Mouse (Mus musculus) midbrain, embryonic 11.5 days (tissue): Measurements from ENCODE around the gene Pomgnt1. TPM values are rescaled to one million over a fixed set of nuclear protein-coding genes. Genes with fewer than 3 reads are reported as not detected.

Source experiments
- ATAC-seq: fragments of 200-750 bp; cut with Nextera tagmentation; 2 replicates; pipeline ENCODE4 v1.8.0; 2017; ENCODE audit warnings: moderate TSS enrichment, moderate library complexity; ENCODE audit not compliant: low FRiP score
- DNase-seq: peaks from one replicate; pipeline ENCODE4 v3.0.0; 2015; ENCODE audit warnings: low spot score; ENCODE audit errors: missing footprints
- H3K27ac ChIP-seq: fragments of 300-500 bp; sonication (generic); 2 replicates; pipeline ENCODE4 v1.5.1; 2014; ENCODE audit warnings: low read depth, low read length
- H3K27me3 ChIP-seq: fragments of 300-500 bp; sonication (generic); 2 replicates; pipeline ENCODE4 v1.6.1; 2014; ENCODE audit warnings: mild to moderate bottlenecking, low read length, moderate library complexity, mixed read lengths; ENCODE audit not compliant: control insufficient read depth, insufficient read depth
- H3K36me3 ChIP-seq: fragments of 300-500 bp; sonication (generic); 2 replicates; pipeline ENCODE4 v1.6.1; 2014; ENCODE audit warnings: mild to moderate bottlenecking, low read length, moderate library complexity, mixed read lengths; ENCODE audit not compliant: control insufficient read depth, insufficient read depth
- H3K4me1 ChIP-seq: fragments of 300-500 bp; sonication (generic); 2 replicates; pipeline ENCODE4 v1.6.1; 2014; ENCODE audit warnings: low read length; ENCODE audit not compliant: control insufficient read depth, insufficient read depth
- H3K4me2 ChIP-seq: fragments of 300-500 bp; sonication (generic); 2 replicates; pipeline ENCODE4 v1.6.1; 2014; ENCODE audit warnings: mild to moderate bottlenecking, moderate library complexity
- H3K4me3 ChIP-seq: fragments of 300-500 bp; sonication (generic); 2 replicates; pipeline ENCODE4 v1.5.1; 2014; ENCODE audit warnings: low read depth, low read length
- H3K9ac ChIP-seq: fragments of 300-500 bp; sonication (generic); 2 replicates; pipeline ENCODE4 v1.6.1; 2014; ENCODE audit warnings: low read length
- H3K9me3 ChIP-seq: fragments of 300-500 bp; sonication (generic); 2 replicates; pipeline ENCODE4 v1.6.1; 2016; ENCODE audit warnings: low read length; ENCODE audit not compliant: control insufficient read depth
- WGBS: fragments of 180-500 bp; shearing (Covaris S2); extraction: QIAGEN DNeasy Blood & Tissue Kit; methylation state at CpG from one replicate; pipeline ENCODE4 v1.1.7; 2014; 5-methylcytosine and 5-hydroxymethylcytosine counted together
- polyA plus RNA-seq: library from polyadenylated mRNA; unstranded; fragments of >200 nt; fragmentation: Nextera tagmentation; extraction: Ambion mirVana; gene quantifications from 2 replicates; pipeline ENCODE4 v1.2.1, GENCODE M21; 2014

Pomgnt1 gene
- polyA plus RNA-seq, 1 experiment from 2014 or later, result 48.4 TPM

DNA sequence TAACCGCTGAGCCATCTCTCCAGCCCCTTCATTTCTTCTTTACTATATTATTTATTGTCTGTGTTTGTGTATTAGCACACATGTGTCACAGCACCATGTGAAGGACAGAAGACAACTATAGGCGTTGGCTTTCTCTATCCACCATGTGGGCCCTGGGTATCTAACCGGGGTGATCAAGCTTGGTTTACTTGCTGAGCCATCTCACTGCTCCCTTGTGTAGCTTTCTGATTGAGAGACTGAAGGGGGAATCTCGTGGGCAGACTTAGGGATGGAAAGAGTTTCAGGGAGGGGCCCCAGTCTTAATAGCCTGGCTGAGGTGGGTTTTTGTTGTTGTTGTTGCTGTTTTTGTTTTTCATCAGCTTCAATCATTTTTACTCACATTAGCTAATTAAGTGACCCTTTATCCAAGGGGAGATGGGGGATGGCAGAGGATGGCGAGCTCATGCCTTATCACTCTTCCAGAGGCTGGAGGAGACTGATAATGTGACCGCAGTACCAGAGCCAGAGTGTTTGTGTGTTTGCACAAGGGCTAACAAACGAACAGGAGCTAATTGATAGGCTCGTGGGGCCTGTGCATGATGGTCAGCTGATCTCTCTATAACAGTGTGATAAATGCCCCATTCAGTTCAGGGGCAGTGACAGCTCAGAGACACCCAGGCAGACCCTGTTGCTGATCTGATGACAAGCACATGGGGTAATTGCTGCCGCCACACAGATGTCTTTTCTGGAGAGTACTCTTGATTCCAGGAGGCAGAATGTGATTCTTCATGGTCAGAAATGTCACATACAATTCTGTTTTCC, 70.1 kb downstream of the Pomgnt1 start:
- WGBS, result 75% methylated on average over 9 of the region's 9 CpGs
- Histone ChIP-seq H3K4me1 (no peaks in the 10 kb centered on the region), H3K9ac (no peak overlapping the region), H3K9me3 (no peaks in the 10 kb centered on the region), H3K4me3 (no peak overlapping the region), H3K36me3 (no peaks in the 10 kb centered on the region), H3K27me3 (no peaks in the 10 kb centered on the region), H3K27ac (no peak overlapping the region), H3K4me2 (no peak overlapping the region)
- no peak for ATAC-seq
- DNase-seq, result no peak

GRCm38 (mm10) chr4:116198422-116198821, 74.8 kb downstream of the Pomgnt1 start:
- ATAC-seq (no peak), DNase-seq (no peak)
- WGBS, result 90% methylated on average over 2 of the region's 2 CpGs
- Histone ChIP-seq H3K4me2 (no peak overlapping the region), H3K4me3 (no peak overlapping the region), H3K36me3 (no peaks in the 10 kb centered on the region), H3K9me3 (no peaks in the 10 kb centered on the region), H3K27me3 (no peaks in the 10 kb centered on the region), H3K9ac (no peak overlapping the region), H3K4me1 (no peaks in the 10 kb centered on the region), H3K27ac (no peak overlapping the region)

DNA sequence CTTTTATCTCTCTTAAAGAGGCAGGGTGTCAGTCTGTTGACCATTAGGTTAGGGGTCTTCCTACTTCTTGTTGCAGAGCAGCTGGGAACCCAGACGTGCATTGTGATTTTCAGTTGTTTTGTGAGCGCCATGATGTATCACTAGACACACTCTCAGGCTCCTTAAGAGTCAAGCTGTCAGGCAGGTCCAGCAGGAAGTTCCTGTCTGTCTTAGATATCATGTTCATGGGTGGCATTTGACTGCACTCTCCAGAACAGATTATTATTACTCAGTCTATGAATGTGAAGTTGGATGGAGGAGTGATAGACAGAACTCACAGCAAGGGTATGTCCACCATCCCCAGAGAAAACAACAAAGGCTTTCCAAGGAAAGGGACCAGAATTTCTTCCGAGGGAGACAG, 80.8 kb downstream of the Pomgnt1 start:
- Histone ChIP-seq H3K4me3 (no peak overlapping the region), H3K27me3 (no peaks in the 10 kb centered on the region), H3K36me3 (no peaks in the 10 kb centered on the region), H3K4me2 (no peak overlapping the region), H3K9me3 (no peaks in the 10 kb centered on the region), H3K27ac (no peak overlapping the region), H3K9ac (no peak overlapping the region), H3K4me1 (no peaks in the 10 kb centered on the region)
- DNase-seq (no peak), ATAC-seq (no peak)
- 76% methylated on average over 3 of the region's 3 CpGs for WGBS

DNA sequence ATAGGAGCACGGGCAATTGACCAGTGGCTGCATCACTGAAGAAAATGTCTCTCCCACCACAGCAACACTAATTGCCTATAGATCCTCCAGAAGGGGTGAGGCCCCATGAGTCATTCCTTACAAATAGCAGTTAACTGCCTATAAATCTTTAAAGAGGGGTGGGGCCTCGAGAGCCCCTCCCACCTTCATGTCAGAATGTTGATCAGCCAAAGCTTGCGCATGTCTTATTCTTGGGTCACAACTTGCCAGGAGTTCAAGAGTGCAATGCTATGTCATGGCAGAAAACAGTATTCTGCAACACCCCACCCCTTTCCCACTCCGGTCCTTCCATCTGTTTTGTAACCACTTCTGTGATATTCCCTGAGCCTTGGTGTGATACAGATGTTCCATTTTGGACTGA, 82.9 kb downstream of the Pomgnt1 start:
- H3K4me2 ChIP-seq, result no peak overlapping the region
- WGBS, result 93% methylated on average over 4 of the region's 4 CpGs
- no peak for ATAC-seq
- H3K4me1 ChIP-seq, result no peaks in the 10 kb centered on the region
- H3K27me3 ChIP-seq, result no peaks in the 10 kb centered on the region
- H3K9me3 ChIP-seq, result no peaks in the 10 kb centered on the region
- H3K4me3 ChIP-seq, result no peak overlapping the region
- no peak overlapping the region for H3K9ac ChIP-seq
- no peaks in the 10 kb centered on the region for H3K36me3 ChIP-seq
- DNase-seq, result no peak
- H3K27ac ChIP-seq, result no peak overlapping the region

DNA sequence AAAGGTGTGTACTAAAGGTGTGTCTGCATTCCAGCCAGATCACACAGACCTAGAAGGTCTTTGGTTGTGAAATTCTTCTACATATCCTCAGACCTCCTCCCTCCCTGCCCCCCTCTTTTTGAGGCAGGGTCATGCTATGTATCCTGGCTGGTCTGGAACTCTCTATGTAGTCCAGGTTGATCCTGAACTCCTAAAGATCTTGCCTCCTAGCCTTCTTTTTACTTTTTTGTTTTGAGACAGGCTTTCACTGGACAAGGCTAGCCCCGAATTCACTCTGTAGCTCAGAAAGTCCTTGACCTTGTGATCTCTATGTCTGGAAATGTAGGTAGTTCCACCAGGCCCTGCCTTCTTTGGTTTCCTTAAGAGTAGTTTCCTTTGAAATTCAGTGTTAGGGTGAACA, 85.3 kb downstream of the Pomgnt1 start:
- ATAC-seq, result no peak
- no peaks in the 10 kb centered on the region for H3K36me3 ChIP-seq
- DNase-seq, result no peak
- 88% methylated on average over 1 of the region's 1 CpGs for WGBS
- no peak overlapping the region for H3K4me3 ChIP-seq
- H3K9me3 ChIP-seq, result no peaks in the 10 kb centered on the region
- no peaks in the 10 kb centered on the region for H3K4me1 ChIP-seq
- no peak overlapping the region for H3K9ac ChIP-seq
- H3K4me2 ChIP-seq, result no peak overlapping the region
- H3K27ac ChIP-seq, result no peak overlapping the region
- H3K27me3 ChIP-seq, result no peaks in the 10 kb centered on the region

Other genes starting within 250 kb of the Pomgnt1 start
- not detected in 2 replicates for gene Kncn, start 239.4 kb upstream of the Pomgnt1 start, polyA plus RNA-seq
- gene 6430628N08Rik, start 233.2 kb upstream of the Pomgnt1 start, polyA plus RNA-seq, result 0.33 TPM in 1 of 2 replicates, not detected in the other
- 15.1 and 15.9 TPM in 2 replicates for gene Dmbx1, start 183.9 kb upstream of the Pomgnt1 start, polyA plus RNA-seq
- 1.8 TPM in 2 replicates for gene Faah, start 105.9 kb upstream of the Pomgnt1 start, polyA plus RNA-seq
- gene Nsun4, start 70.0 kb upstream of the Pomgnt1 start, polyA plus RNA-seq, result 22.2 and 24.7 TPM in 2 replicates
- 398 and 455 TPM in 2 replicates for gene Uqcrh, start 48.8 kb upstream of the Pomgnt1 start, polyA plus RNA-seq
- 64.1 and 67.5 TPM in 2 replicates for gene Lrrc41, start 48.6 kb upstream of the Pomgnt1 start, polyA plus RNA-seq
- 55.8 and 61.0 TPM in 2 replicates for gene Rad54l, start 150 bp upstream of the Pomgnt1 start, polyA plus RNA-seq
- gene Lurap1, start 27.5 kb downstream of the Pomgnt1 start, polyA plus RNA-seq, result 1.5 and 1.8 TPM in 2 replicates
- gene Tspan1, start 43.8 kb downstream of the Pomgnt1 start, polyA plus RNA-seq, result not detected in 2 replicates
- not detected in 2 replicates for gene 1700042G07Rik, start 49.5 kb downstream of the Pomgnt1 start, polyA plus RNA-seq
- not detected in 2 replicates for gene Gm49337, start 49.5 kb downstream of the Pomgnt1 start, polyA plus RNA-seq
- gene Pik3r3, start 97.8 kb downstream of the Pomgnt1 start, polyA plus RNA-seq, result 70.6 and 84.1 TPM in 2 replicates